Mouse (Mus musculus): Measurements from ENCODE around the gene Cad.
A peak's percentile ranks its signal among the peaks of the same experiment; 100 is the strongest.
"Not testable (repeated sequence)": the region's sequence is repeated elsewhere in the genome, so short reads cannot be mapped to it uniquely, and the experiment has no call there.

The Cad gene

DNA sequence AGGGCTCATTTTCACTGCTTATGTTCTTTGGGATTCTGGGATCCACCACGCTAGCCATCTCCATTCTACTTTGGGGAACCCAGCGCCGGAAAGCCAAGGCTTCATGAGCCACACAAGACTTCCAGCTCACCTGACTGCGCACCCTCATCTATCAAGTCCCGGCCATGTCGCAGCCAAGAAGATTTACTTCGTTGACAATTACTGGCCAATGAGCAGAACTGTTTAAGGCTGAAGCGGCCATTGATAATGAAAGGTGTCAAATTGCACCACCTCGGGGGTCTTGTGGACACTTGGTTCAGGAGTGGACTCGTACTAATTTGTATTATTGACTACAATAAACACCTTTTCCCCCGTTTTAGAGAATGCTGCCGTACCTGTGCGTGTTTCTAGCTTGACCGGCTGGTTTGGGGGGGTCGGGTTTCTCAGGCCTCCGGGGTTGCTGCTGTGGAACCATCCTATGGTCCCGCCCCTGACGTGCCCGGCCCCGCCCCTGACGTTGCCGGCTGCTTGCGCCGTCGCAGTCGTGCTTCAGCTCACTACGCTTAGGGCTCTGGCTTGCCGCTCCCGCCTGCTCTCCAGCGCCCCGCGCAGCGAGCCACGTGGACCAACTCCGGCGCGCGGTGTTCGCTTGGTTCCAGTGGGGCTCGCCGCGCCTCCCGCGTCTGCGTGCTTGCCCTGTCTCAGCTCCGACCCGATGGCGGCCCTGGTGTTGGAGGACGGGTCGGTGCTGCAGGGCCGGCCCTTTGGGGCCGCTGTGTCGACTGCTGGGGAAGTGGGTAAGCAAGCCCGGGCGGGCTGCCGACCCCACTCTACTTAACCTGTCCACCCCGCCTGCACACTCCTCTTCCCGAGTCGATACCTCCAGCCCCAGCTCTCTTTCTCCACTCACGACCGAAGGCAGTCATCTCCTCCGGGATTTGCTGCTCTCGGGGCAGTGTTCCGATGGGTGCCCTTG is at the start of gene Cad:
Gene Cad, plus strand, starts transcription at position 520 of the 955 bp plus-strand sequence.
- DNase-seq = peak; percentile 95 to 98

DNA sequence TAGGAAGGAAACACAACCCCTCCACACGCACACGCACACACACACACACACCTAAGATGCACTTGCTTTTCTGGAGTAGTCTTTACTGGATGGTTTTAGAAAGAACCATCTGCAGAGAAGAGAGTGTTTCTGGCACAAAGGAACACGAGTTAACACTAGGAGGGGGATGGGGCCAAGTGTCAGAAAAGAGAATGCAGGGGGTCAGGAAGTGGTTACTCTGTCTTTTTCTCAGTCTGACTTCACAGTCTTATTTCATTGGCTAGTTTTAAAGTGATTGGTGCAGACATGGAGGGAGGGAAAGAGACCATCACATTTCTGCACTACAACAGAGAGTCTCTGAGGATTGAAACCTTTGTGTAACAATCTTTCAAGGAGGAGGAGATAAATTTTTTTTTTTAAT is 41.8 kb upstream of the Cad start:
- DNase-seq = no peak

DNA sequence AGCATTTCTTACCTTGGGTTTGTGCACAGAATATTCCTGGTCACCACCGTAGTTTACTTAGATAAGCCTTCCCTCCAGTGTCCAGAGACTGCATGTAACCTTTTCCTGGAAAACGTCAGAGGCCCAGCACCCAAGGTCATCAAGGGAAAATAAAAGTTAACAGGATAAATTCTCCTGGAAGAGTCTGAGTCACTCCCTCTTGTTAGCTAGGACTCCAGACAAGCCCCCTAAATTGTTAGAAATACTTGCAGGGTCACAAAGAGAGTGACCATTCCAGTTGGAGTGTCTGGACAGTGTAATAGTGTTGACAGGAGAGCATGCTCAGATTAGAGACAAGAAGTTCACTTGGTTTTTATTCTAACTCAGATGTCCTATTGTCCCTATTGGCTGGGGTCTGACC is 38.7 kb upstream of the Cad start:
- no peak for DNase-seq

DNA sequence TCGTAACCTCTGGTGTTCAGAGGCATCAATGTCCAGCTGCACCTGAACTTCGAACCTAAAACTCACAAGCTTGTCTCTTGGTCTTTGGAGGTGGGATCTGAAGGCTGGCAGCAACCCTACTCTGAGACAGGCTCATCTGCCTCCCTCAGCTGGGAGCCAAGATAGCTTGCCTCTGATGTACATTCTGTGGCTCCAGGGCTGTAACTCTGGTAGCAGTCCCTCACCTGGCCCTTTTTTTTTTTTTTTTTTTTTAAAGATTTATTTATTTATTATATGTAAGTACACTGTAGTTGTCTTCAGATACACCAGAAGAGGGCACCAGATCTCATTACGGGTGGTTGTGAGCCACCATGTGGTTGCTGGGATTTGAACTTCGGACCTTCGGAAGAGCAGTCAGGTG is 32.8 kb upstream of the Cad start:
- DNase-seq = not testable (repeated sequence)

DNA sequence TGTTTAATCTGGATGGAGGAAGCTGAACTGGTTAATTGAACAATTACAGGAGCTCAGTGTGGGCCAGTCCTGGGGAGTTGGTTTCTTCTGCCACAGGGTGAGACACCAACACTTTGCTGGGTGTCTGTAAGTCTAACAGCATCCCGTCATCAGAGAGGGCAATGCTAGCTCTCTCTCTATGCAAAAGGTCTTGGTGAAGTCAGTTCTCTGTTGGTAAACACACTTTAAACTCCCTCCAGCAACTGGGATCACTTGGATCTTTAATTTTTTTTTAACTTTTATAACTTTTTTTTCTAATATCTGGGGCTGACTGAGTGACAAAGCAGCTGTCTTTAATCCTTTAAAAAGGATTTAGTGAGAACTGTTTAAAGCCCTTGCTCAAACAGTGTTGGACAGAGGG is 31.9 kb upstream of the Cad start:
- no peak for DNase-seq

DNA sequence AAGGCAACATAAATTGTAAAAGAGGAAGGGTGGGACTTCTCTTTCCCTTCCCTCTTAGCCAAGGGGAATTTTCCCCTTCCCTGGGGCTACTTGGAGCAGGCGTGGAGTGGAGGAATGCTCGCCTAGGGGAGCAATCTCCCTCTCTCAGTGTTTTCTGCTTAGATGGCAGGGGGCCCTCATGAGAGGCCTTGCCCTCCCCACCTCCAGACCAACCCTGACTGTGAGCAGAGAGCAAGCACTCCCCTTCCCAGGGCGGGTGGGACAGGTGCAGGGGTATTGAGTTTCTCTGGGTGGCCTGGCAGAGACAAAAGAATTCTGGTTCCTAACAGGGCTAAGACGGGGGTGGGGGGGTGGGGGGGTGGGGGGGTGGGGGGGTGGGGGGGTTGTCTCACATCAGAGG is 31.3 kb upstream of the Cad start:
- DNase-seq = no peak

DNA sequence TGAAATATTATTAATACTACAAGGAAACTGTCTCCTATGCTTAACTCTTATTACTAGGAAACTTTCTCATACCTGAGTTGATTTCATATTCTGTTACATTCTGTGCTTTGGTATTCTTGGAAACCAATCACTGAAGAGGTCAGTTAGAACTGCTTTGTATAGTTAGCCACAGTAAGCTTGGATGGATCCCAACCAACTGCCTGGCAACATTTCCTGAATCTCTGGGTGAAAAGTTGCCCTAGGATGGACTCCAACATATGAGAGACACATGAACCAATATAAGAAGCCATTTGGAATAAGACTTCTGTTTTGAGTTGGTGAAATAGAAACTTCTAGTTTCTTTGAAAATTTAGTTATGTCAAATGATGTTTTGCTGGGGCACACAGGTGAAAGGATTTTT is 29.9 kb upstream of the Cad start:
- no peak for DNase-seq

DNA sequence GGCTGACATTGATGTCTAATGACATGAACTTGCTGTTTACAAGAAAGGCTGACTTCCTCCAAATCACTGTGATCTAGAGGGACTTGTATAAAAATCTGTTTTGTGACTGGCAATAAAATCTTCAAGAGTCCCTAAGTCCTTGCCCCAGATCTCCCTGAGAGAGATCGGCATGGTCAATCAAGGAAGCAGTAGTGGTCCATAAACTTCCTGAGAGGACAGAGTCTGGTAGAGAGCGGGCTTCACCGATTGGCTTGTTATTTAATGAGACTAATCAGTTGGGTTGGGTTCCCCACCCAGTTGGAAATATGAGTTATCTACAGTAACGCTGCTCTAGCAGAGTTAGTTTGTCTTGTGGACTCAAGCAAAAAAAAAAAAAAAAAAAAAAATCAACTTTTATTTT is 23.7 kb upstream of the Cad start:
- DNase-seq = no peak

DNA sequence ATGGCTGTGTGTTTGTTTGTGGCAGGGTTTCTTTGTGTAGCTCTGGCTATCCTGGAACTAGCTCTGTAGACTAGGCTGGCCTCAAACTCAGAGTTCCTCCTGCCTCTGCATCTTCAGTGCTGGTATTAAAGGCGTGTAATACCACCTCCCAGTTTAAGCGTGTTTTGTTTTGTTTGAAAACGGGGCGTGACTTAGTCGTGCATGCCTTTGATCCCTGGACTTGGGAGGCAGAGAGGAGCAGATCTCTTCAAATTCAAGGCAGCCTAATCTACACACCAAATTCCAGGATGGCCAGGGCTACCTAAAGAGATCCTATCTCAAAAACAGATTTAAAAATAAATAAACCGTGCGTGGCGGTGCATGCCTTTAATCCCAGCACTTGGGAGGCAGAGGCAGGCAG is 23.1 kb upstream of the Cad start:
- no peak for DNase-seq

DNA sequence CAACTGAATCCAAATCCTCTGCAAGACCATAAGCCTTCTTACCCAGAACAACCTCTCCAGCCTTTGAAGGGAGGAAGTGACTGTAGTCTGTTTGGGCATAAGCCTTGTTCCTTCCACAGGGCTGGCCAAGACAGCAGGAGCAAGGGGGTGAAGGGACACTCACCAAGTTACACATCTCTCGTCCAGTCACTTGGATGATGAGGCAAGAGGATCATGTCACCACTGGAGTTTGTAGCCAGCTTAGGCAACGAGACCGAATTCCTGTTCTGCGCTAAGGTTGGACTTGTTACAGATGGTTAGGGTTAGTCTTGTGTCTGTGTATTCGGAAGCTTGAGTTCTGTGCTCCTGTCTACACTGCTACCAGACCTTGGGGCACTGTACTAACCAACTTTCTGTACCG is 19.9 kb upstream of the Cad start:
- no peak for DNase-seq

DNA sequence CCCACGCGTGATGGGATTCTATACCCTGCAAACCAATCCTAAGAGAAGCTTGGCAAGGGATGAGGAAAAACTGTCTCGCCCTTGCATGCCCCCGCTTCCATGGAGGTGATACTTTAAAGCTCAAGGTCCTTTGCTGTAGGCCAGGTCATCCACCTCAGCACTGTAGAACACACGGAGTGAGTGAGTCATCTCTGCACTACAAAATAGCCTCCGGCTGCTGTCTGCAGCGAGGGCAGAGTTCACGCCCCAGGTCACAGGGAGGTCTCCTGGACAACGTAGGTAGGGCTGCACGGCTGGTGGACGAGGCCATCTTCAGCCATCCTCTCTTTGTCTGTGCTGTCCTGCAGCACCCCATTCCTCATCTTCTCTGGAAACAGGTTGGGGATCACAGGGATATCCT is 18.0 kb upstream of the Cad start:
- DNase-seq = not testable (repeated sequence)

DNA sequence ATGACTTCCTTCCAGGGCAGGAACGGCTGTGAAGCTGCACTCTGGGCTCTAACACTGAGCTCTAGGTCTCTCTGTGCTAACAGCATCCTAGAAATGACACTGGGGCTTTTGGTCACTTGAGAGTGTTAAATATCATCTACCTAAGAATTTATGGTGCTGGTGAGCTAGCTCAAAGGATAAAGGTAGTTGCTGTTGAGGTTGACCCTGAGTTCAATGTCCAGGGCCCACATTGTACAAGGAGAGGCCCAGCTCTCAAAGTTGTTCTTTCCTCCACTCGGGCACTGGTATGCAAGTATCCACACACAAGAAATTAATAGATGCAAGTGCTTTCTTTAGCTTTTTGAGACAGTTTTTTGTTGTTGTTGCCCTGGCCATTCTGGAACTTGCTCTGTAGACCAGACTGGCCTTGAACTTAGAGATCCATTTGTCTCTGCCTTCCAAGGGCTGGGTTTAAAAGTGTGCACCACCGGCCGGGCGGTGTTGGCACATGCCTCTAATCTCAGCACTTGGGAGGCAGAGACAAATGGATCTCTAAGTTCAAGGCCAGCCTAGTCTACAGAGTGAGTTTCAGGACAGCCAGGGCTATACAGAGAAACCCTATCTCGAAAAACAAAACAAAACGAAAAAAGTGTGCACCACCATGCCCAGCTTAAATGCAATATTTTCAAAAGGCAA is 16.3 kb upstream of the Cad start:
- no peak for DNase-seq

DNA sequence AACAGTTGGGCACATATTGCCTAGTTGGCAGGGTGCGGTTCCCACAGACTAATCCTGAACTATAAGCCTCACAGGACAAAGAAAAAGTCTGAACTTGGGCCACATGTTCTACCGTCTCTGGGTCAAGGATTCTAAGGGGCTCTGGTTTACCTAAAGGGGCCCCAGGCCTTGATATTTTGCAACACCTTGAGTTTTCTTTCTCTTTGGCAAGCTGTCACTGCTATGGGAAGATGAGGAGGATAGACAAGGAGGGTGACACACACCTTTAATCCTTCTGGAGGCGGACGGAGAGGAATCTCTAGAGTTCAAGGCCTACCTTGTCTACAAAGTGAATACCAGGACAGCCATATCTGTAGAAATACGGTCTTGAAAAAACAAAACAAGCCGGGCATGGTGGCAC is 8.2 kb upstream of the Cad start:
- no peak for DNase-seq

DNA sequence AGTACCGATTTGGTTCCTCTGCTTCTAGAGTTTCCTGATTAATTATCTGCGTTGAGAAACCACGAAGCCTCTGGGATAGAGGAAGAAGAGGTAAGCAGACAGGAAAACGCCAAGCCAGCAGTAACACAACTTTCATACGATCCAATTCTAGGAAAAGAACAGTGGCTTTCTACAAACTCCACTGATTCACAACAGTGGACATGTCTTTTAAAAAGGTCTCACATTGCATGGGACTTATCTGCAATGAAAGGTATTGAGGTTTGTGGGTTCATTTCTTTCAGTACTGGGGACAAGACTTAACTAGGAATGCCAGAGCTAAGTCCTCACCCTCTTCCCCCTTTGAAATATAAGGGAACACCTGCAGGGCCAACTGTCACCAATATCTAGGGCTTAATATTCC is 7.5 kb upstream of the Cad start:
- no peak for DNase-seq

DNA sequence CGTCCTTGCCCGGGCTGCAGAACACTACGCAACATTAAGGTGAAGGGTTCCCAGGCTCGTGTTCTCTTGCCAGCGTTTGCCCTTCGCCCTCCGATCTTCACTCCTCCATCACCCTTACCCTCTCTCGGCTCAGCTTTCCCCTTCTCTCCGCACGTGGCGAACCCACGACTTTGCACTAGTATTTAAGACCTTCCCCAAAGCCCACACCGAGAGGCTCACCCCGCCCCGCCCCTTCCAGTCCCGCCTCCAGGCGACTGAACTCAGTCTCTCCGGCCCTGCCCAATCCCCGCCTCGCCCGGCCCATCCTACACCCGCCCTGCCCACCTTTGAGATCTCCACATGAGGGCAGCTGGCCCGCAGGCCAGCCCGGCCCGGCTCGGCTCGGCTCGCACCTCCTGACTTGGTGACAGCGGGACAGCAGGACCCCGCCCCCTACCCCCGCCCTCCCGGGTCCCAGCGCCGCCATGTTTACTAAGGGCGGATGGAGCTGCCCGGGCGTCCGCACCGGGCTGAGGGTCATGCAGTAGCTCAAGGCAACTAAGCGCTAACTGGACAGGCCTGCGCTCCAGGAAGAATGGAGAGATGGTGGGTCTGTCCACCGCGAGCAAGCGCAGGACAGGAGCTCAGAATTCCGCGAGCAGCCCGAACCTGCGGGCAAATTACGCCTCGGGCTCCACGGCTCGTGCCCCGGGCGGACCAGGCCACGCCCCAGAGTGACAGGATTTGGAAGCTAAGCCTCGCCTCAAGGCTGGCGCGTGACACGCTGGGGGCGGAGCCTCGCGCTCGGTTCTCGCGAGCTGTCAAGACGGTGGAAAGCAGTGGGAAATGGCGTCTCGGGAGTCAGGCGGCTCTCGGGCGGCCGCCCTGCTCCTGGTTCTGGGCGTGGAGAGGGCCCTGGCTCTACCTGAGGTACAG is 6.5 kb upstream of the Cad start, which contains the start of gene Atraid:
Gene Atraid, plus strand, starts transcription at position 465 of the 915 bp plus-strand sequence.
- DNase-seq = peak; percentile 99 to 100

DNA sequence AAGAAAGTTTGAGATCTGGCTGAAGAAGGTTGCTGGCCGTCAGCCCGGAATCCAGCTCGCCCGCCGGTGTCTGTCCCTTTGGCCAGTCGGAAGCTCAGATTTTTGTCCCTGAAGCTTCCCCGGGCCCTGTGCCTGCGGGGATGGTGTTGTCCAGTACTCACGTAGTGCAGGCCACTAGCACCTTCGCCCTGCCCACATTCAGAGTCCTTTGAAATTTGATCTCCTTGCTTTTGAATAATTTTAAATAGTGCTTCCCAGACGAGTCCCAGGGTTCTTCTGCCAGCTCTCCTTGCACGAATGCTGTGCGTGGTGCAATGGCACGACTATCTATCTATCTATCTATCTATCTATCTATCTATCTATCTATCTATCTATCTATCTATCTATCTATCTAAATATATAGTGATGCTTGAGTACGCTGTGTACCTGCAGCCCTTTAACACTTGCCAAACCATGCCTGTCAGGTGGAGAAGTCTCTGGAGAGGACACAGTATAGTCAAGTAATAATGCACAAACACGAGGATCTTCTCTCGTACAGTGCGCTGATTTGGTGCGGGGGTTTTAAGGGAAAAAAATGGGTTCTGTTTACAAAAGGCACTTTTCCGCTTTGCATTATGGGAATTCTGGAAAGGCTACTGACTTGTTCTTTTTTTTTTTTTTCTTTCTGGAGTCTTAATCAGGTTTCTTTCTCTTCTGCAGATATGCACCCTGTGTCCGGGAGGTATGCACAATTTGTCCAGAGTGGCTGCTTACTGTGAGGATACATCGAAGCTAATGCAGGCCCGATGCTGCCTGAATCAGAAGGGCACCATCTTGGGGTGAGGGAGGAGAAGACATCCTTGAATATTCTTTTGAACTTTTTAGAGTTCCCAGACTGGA is 5.6 kb upstream of the Cad start, which contains the start of gene Slc5a6:
Gene Slc5a6, minus strand, starts transcription at position 162 of the 879 bp plus-strand sequence.
- DNase-seq = peak; percentile 40 to 57

DNA sequence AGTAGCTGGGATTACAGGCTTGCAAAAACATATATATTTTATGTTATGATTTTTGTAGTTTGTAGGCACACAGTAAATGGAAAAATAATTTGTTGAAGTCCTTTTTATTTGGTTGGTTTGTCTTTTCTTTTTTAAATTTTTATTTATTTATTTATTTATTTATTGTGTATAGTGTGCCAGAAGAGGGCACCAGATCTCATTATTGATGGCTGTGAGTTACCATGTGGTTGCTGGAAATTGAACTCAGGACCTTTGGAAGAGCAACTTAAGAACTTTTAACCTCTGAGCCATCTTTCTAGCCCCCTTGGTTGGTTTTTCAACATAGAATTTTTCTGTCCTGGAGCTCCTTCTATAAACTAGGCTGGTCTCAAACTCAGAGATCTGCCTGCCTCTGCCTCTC is 4.2 kb upstream of the Cad start:
- no peak for DNase-seq

DNA sequence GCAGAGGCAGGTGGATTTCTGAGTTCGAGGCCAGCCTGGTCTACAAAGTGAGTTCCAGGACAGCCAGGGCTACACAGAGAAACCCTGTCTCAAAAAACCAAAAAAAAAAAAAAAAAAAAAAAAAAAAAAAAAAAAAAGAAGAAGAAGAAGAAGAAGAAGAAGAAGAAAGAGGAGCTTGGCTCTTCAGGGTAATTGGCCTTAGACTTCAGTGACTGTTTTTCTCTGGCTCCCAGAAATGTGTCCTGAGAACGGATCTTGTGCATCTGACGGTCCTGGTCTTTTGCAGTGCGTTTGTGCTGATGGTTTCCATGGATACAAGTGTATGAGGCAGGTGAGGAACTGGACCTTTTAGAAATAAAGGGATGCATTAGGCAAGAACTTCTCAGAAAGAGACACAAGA is 852 bp upstream of the Cad start:
- DNase-seq = not testable (repeated sequence)

DNA sequence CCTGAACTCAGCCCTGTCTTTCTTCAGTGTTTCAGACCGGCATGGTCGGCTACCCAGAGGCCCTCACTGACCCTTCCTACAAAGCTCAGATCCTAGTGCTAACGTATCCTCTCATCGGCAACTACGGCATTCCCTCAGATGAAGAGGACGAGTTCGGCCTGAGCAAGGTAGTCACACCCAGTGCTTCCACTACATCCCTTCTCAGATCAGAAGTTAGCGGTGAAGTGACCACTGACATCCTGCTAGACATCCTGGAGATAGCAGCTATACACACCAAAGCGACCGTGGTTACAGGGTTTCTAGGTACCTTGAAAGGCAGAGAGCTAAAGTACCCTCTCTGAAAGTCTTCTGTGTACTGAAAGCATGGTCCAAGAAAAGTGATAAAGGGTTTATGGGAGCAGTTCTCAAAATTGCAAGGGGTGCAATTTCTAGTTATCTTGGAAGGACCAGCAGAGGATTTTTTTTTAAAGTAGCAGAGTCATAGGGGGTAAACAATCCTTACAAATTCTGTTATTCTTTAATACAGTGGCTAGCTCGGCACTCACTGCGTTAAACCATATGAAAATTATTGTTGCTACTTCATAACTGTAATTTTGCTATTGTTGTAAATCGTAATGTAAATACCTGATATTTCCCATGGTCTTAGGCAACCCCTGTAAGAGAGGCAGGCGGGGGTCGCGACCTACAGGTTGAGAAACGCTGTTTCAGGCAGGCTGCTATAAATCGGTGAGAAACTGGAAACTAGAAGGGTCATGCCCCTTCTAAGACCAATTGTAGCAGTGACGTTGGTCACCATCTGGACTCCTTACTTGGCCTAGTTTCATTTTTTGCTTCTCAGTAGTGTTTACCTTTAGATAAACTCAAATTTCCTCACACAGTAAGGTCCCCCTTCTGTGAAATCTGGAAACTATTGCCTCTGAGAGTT is 898 bp downstream of the Cad start:
- no peak for DNase-seq

DNA sequence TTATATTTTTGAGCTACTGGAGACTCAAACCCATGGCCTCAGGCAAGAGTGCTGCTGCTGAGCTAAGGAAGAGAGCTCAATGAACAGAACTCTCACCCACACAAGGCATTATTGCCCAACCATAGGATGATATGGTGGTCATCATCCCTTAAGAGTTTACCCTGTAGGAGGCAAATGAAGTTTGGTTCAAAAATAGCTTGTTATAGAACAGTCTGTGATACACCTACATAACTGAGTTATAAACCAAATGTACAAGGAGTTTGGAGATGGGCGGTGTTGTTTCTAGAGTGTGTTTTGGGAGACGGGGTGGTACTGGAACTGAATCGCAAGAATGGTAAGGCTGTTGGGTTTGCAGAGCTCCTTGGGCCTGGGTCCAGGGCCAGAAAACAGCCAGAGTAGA is 15.2 kb downstream of the Cad start:
- no peak for DNase-seq

DNA sequence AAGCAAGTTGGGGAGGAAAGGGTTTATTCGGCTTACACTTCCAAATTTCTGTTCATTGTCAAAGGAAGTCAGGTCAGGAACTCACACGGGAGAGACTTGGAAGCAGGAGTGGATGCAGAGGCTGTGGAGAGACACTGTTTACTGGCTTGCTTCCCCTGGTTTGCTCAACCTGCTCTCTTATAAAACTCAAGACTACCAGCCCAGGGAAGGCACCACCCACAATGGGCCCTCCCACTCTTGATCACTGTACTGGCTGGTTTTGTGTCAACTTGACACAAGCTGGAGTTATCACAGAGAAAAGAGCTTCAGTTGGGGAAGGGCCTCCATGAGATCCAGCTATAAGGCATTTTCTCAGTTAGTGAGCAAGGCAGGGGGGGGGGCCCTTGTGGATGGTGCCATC is 16.5 kb downstream of the Cad start:
- DNase-seq = no peak

Data from cerebellum, postnatal 25 days (tissue).